9 mouse cellular contexts compared by ENCODE assay signal in the genomic region with DNA sequence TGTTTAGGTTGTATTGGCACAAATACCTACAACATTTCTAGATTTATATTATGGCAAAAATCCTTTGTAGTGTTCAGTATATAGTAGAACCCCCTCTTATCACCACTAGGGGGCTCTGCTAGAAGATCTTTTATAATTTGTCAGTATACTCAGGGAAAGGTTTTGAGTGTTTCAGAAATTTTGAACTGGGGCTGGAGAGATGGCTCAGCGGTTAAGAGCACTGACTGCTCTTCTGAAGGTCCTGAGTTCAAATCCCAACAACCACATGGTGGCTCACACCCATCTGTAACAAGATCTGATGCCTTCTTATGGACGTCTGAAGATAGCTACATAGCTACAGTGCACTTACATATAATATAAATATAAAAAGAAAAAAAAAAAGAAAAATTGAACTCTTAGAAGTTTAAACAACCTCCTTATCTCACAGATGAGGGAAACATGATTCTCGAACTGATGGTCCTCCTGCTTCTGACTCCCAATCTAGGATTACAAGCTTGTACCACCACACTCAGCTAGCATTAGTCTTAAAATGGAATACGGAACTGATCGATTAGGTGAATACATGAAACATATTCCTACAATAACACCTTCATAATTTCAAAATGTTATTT. TPM values are rescaled to one million over a fixed set of nuclear protein-coding genes. Genes with fewer than 3 reads are reported as not detected.
DNase-seq lines count a peak whose midpoint lies in the region; ATAC-seq and TF ChIP-seq lines count a peak whose summit lies in the region.
"Had no signal": no experiment of that assay in that cellular context is flagged by ENCODE, and none has a peak within 500 bp of the region (broad histone marks: within the 10 kb centered on the region; RNA-seq: fewer than 3 reads in every experiment).

No protein-coding gene starts in this region.

- H3K27me3 ChIP-seq in kidney, embryonic 16.5 days (ENCODE audit: insufficient read depth, low read length): no peaks in the 10 kb centered on the region
- no peaks in the 10 kb centered on the region for H3K27me3 ChIP-seq in ES-Bruce4 (ENCODE audit: control insufficient read depth, insufficient read depth, low read length, poor library complexity, severe bottlenecking)

- WGBS in kidney, embryonic 16.5 days: 64% methylated on average over 5 of the region's 5 CpGs
- WGBS in lung, adult 2 months: 40% methylated on average over 5 of the region's 5 CpGs

- no peak overlapping the region for H3K9ac ChIP-seq in kidney, embryonic 16.5 days (replicated peaks; ENCODE audit: low read length)
- H3K9ac ChIP-seq in ES-Bruce4 (ENCODE audit: low read depth, poor library complexity, severe bottlenecking): peak overlapping the region; percentile 80

- TF ChIP-seq CTCF in ES-Bruce4 (IDR thresholded peaks at IDR 0.05; ENCODE audit: low read depth, low read length): no peak
- TF ChIP-seq CTCF in lung, adult 2 months (IDR thresholded peaks at IDR 0.05; ENCODE audit: insufficient read depth, low read length): no peak

- no peak overlapping the region for H3K4me3 ChIP-seq in kidney, embryonic 16.5 days (ENCODE audit: low read length)
- no peak overlapping the region for H3K4me3 ChIP-seq in ES-Bruce4 (ENCODE audit: low read depth, low read length)
- no peak overlapping the region for H3K4me3 ChIP-seq in lung, adult 2 months (replicated peaks; ENCODE audit: extremely low read depth, low read depth, low read length)

- peaks cover 21% of the 10 kb centered on the region for H3K4me1 ChIP-seq in kidney, embryonic 16.5 days (ENCODE audit: insufficient read depth, low read length)
- peaks cover 3% of the 10 kb centered on the region for H3K4me1 ChIP-seq in ES-Bruce4 (ENCODE audit: control insufficient read depth, insufficient read depth, low read length)
- H3K4me1 ChIP-seq in lung, adult 2 months (ENCODE audit: control insufficient read depth, insufficient read depth, low read length): peaks cover 4% of the 10 kb centered on the region; the same call in 1 of the 2 replicates

- no peak for TF ChIP-seq EP300 in ES-Bruce4 (IDR thresholded peaks at IDR 0.05; ENCODE audit: insufficient read depth, low read depth, low read length)

- H3K9me3 ChIP-seq in kidney, embryonic 16.5 days (ENCODE audit: low read length): no peaks in the 10 kb centered on the region
- H3K9me3 ChIP-seq in ES-Bruce4 (replicated peaks; ENCODE audit: control insufficient read depth, insufficient read depth, low read length, poor library complexity, severe bottlenecking): no peaks in the 10 kb centered on the region

- no peak for TF ChIP-seq POLR2A in ES-Bruce4 (IDR thresholded peaks at IDR 0.05; ENCODE audit: insufficient read depth, low read length)
- TF ChIP-seq POLR2A in lung, adult 2 months (IDR thresholded peaks at IDR 0.05; ENCODE audit: borderline replicate concordance, extremely low read depth, low read depth, low read length): no peak

- intact Hi-C loops in heart, postnatal 10 days (cut with DNase I): loop anchor here (1.0 to 10.0 kb wide), 5 partner anchors 43 to 419 kb away; a partner anchor contains a TSS

- no peak for ATAC-seq in kidney, embryonic 16.5 days (ENCODE audit: low FRiP score, low TSS enrichment)

- no peak overlapping the region for H3K27ac ChIP-seq in kidney, embryonic 16.5 days (ENCODE audit: low read length)
- no peak overlapping the region for H3K27ac ChIP-seq in ES-Bruce4 (ENCODE audit: insufficient read depth, low read length)

- DNase-seq in kidney, adult 11 months: peak; percentile 36
- DNase-seq in brain, adult 2 months (ENCODE audit: low read depth, low spot score): peak; percentile 72
- peak; percentile 40 to 55 for DNase-seq in heart, postnatal 10 days
- DNase-seq in lung, adult 2 months: peak; percentile 22
- DNase-seq in telencephalon, adult 2 months (ENCODE audit: low read depth, low spot score): peak; percentile 8
- no peak for DNase-seq in urinary bladder, postnatal 25 days (ENCODE audit: low spot score)

- no peaks in the 10 kb centered on the region for H3K36me3 ChIP-seq in kidney, embryonic 16.5 days (ENCODE audit: insufficient read depth, low read length)
- peaks cover 3% of the 10 kb centered on the region for H3K36me3 ChIP-seq in ES-Bruce4 (ENCODE audit: control insufficient read depth, insufficient read depth, low read length, poor library complexity, severe bottlenecking)

- no peak overlapping the region for H3K4me2 ChIP-seq in kidney, embryonic 16.5 days (replicated peaks; ENCODE audit: low read depth, low read length)

RNA-seq across cellular contexts. Expression of a gene that starts 1.4 kb away (rescaled TPM):
- polyA plus RNA-seq in kidney, embryonic 16.5 days (2015; fragmentation: Nextera tagmentation; extraction: Ambion mirVana): 101 and 106 TPM in 2 replicates
- polyA plus RNA-seq in ES-Bruce4 (2011; ENCODE audit: insufficient read depth, insufficient read length, low read depth, missing spikeins): 47.3 and 53.2 TPM in 2 replicates
- 100 to 1,000 TPM; 102 to 107 TPM for total RNA-seq in heart, postnatal 10 days (2021)
- 137 and 157 TPM in 2 replicates for polyA plus RNA-seq in lung, adult 2 months (2012; rRNA removed)

RNA-seq across cellular contexts. Expression of a gene that starts 1.5 kb away (rescaled TPM):
- polyA plus RNA-seq in kidney, embryonic 16.5 days (2015; fragmentation: Nextera tagmentation; extraction: Ambion mirVana): 158 and 173 TPM in 2 replicates
- 282 and 285 TPM in 2 replicates for polyA plus RNA-seq in ES-Bruce4 (2011; ENCODE audit: insufficient read depth, insufficient read length, low read depth, missing spikeins)
- 10 to 100 TPM; 80.3 to 81.8 TPM for total RNA-seq in heart, postnatal 10 days (2021)
- 12.3 and 15.1 TPM in 2 replicates for polyA plus RNA-seq in lung, adult 2 months (2012; rRNA removed)

RNA-seq across cellular contexts. Expression of a gene that starts 42.9 kb away (rescaled TPM):
- polyA plus RNA-seq in kidney, embryonic 16.5 days (2015; fragmentation: Nextera tagmentation; extraction: Ambion mirVana): not detected in 2 replicates
- polyA plus RNA-seq in ES-Bruce4 (2011; ENCODE audit: insufficient read depth, insufficient read length, low read depth, missing spikeins): not detected in 2 replicates
- total RNA-seq in heart, postnatal 10 days (2021): not detected
- polyA plus RNA-seq in lung, adult 2 months (2012; rRNA removed): not detected in 2 replicates
- polyA plus RNA-seq: erythroblast, embryonic 14.5 days had no signal
